Mouse (Mus musculus): ENCODE measurements around the gene Mtch2. TPM values are rescaled to one million over a fixed set of nuclear protein-coding genes. Genes with fewer than 3 reads are reported as not detected.

The Mtch2 gene
- total RNA-seq, 1 experiment, result 162 TPM

DNA sequence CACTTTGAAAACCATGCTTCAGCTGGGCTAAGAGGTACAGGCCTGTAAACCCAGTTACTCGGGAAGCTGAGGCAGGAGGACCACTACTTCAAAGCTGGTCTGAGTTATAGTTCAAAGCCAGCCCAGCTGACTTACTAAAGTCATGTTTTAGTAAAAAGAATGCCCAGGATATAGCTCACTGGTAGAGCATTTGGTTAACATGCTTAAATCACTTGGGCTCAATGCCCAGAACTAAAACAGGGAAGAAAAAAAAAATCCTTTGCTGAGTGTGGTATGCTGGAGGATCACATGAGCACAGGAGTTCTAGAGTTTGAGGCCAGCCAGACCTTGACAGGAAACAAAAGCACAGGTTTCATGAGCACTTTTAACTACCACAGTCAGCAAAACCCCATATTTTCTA lies 64.7 kb downstream of the Mtch2 start:
- Histone ChIP-seq H3K9ac (ENCODE audit: insufficient read depth, low read depth, low read length, poor library complexity, severe bottlenecking) (no peak overlapping the region), H3K36me3 (ENCODE audit: control insufficient read depth, insufficient read depth, low read length, poor library complexity, severe bottlenecking) (peaks cover 18% of the 10 kb centered on the region), H3K4me1 (ENCODE audit: control insufficient read depth in 2 of 2, insufficient read depth in 2 of 2, low read length in 2 of 2, poor library complexity in 1 of 2) (no peaks in the 10 kb centered on the region), H3K4me3 (ENCODE audit: insufficient read depth in 1 of 2, low read depth in 1 of 2, low read length in 2 of 2, poor library complexity in 1 of 2, severe bottlenecking in 1 of 2) (no peak overlapping the region), H3K27ac (ENCODE audit: insufficient read depth, low read depth, low read length, poor library complexity, severe bottlenecking) (no peak overlapping the region), H3K9me3 (ENCODE audit: control insufficient read depth, insufficient read depth, low read depth, low read length) (no peaks in the 10 kb centered on the region)
- no peak for DNase-seq (ENCODE audit: low read depth, low spot score)
- TF ChIP-seq MAFK (IDR thresholded peaks at IDR 0.05; ENCODE audit: insufficient read depth, low read depth, low read length) (no peak), HCFC1 (IDR thresholded peaks at IDR 0.05; ENCODE audit: borderline replicate concordance, insufficient read depth, low read length) (no peak), ZC3H11A (IDR thresholded peaks at IDR 0.05; ENCODE audit: borderline replicate concordance, low read depth, low read length) (no peak), CHD2 (IDR thresholded peaks at IDR 0.05; ENCODE audit: low read depth, low read length) (no peak), ZNF384 (IDR thresholded peaks at IDR 0.05; ENCODE audit: low read depth, low read length) (no peak)
- in situ Hi-C loops (cut with MboI; ENCODE audit: low sequenced_read_pairs in 2 of 2, unreplicated experiment in 2 of 2), result no loop called here

- DNase-seq (ENCODE audit: low read depth, low spot score), result no peak
- Histone ChIP-seq H3K9me3 (ENCODE audit: control insufficient read depth, insufficient read depth, low read depth, low read length) (no peaks in the 10 kb centered on the region), H3K4me3 (ENCODE audit: insufficient read depth in 1 of 2, low read depth in 1 of 2, low read length in 2 of 2, poor library complexity in 1 of 2, severe bottlenecking in 1 of 2) (no peak overlapping the region), H3K4me1 (ENCODE audit: control insufficient read depth in 2 of 2, insufficient read depth in 2 of 2, low read length in 2 of 2, poor library complexity in 1 of 2) (no peaks in the 10 kb centered on the region), H3K36me3 (ENCODE audit: control insufficient read depth, insufficient read depth, low read length, poor library complexity, severe bottlenecking) (peaks cover 15% of the 10 kb centered on the region), H3K27ac (ENCODE audit: insufficient read depth, low read depth, low read length, poor library complexity, severe bottlenecking) (no peak overlapping the region), H3K9ac (ENCODE audit: insufficient read depth, low read depth, low read length, poor library complexity, severe bottlenecking) (no peak overlapping the region)
- no peak for TF ChIP-seq ZC3H11A (IDR thresholded peaks at IDR 0.05; ENCODE audit: borderline replicate concordance, low read depth, low read length)
- TF ChIP-seq CHD2 (IDR thresholded peaks at IDR 0.05; ENCODE audit: low read depth, low read length), result no peak
- TF ChIP-seq MAFK (IDR thresholded peaks at IDR 0.05; ENCODE audit: insufficient read depth, low read depth, low read length), result no peak
- no peak for TF ChIP-seq ZNF384 (IDR thresholded peaks at IDR 0.05; ENCODE audit: low read depth, low read length)
- TF ChIP-seq HCFC1 (IDR thresholded peaks at IDR 0.05; ENCODE audit: borderline replicate concordance, insufficient read depth, low read length), result no peak
- in situ Hi-C loops (cut with MboI; ENCODE audit: low sequenced_read_pairs in 2 of 2, unreplicated experiment in 2 of 2), result no loop called here
These were observed 66.7 kb downstream of the Mtch2 start for GRCm38 (mm10) chr2:90913671-90914070.

DNA sequence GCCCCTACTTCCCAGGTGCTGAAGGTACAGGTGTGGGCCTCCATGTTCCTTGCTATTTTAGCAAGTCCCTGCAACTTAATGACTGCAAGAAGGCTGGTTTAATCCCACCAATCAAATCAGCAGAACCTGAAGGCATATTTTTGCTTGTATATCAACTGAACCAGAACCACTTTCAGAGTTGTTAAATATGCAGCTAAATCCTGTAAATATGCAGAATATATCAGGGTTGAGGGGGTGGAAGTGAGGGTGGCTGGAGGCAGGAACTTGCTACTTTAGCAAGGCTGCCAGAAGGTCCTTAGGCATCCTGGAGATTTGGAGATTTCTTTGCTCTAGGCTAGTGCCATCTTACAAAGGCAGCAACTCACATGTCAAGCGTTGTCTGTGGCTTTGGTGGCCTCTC lies 68.6 kb downstream of the Mtch2 start:
- in situ Hi-C loops (cut with MboI; ENCODE audit: low sequenced_read_pairs in 2 of 2, unreplicated experiment in 2 of 2), result no loop called here
- Histone ChIP-seq H3K4me3 (ENCODE audit: insufficient read depth in 1 of 2, low read depth in 1 of 2, low read length in 2 of 2, poor library complexity in 1 of 2, severe bottlenecking in 1 of 2) (no peak overlapping the region), H3K9me3 (ENCODE audit: control insufficient read depth, insufficient read depth, low read depth, low read length) (no peaks in the 10 kb centered on the region), H3K9ac (ENCODE audit: insufficient read depth, low read depth, low read length, poor library complexity, severe bottlenecking) (no peak overlapping the region), H3K4me1 (ENCODE audit: control insufficient read depth in 2 of 2, insufficient read depth in 2 of 2, low read length in 2 of 2, poor library complexity in 1 of 2) (no peaks in the 10 kb centered on the region), H3K36me3 (ENCODE audit: control insufficient read depth, insufficient read depth, low read length, poor library complexity, severe bottlenecking) (peaks cover 3% of the 10 kb centered on the region), H3K27ac (ENCODE audit: insufficient read depth, low read depth, low read length, poor library complexity, severe bottlenecking) (no peak overlapping the region)
- DNase-seq (ENCODE audit: low read depth, low spot score), result no peak
- TF ChIP-seq ZNF384 (IDR thresholded peaks at IDR 0.05; ENCODE audit: low read depth, low read length) (no peak), CHD2 (IDR thresholded peaks at IDR 0.05; ENCODE audit: low read depth, low read length) (no peak), HCFC1 (IDR thresholded peaks at IDR 0.05; ENCODE audit: borderline replicate concordance, insufficient read depth, low read length) (no peak), ZC3H11A (IDR thresholded peaks at IDR 0.05; ENCODE audit: borderline replicate concordance, low read depth, low read length) (no peak), MAFK (IDR thresholded peaks at IDR 0.05; ENCODE audit: insufficient read depth, low read depth, low read length) (no peak)

Other genes with a start within 250 kb of the Mtch2 start
- gene Nup160, start 169.9 kb upstream of the Mtch2 start, total RNA-seq (2012; rRNA removed), result 72.6 and 81.9 TPM in 2 replicates
- gene Fnbp4, start 101.8 kb upstream of the Mtch2 start, total RNA-seq (2012; rRNA removed), result 91.4 and 124 TPM in 2 replicates
- gene Agbl2, start 64.4 kb upstream of the Mtch2 start, total RNA-seq (2012; rRNA removed), result 0.16 and 0.27 TPM in 2 replicates
- gene C1qtnf4, start 38.7 kb downstream of the Mtch2 start, total RNA-seq (2012; rRNA removed), result 2.8 and 3.2 TPM in 2 replicates
- 12.5 and 19.0 TPM in 2 replicates for gene Kbtbd4, start 57.6 kb downstream of the Mtch2 start, total RNA-seq (2012; rRNA removed)
- 106 and 109 TPM in 2 replicates for gene Ndufs3, start 57.7 kb downstream of the Mtch2 start, total RNA-seq (2012; rRNA removed)
- gene Celf1, start 93.2 kb downstream of the Mtch2 start, total RNA-seq (2012; rRNA removed), result 61.7 and 73.0 TPM in 2 replicates
- gene Rapsn, start 188.5 kb downstream of the Mtch2 start, total RNA-seq (2012; rRNA removed), result 1.1 and 2.4 TPM in 2 replicates
- 226 and 262 TPM in 2 replicates for gene Psmc3, start 206.9 kb downstream of the Mtch2 start, total RNA-seq (2012; rRNA removed)
- gene Slc39a13, start 223.3 kb downstream of the Mtch2 start, total RNA-seq (2012; rRNA removed), result 18.3 and 20.1 TPM in 2 replicates
- gene Spi1, start 235.2 kb downstream of the Mtch2 start, total RNA-seq (2012; rRNA removed), result 0.31 and 0.32 TPM in 2 replicates